Mouse (Mus musculus): ENCODE data around the gene Myo1e. TPM values are rescaled to one million over a fixed set of nuclear protein-coding genes. Genes with fewer than 3 reads are reported as not detected.

Gene Myo1e
- polyA plus RNA-seq, 2 experiments = 1.1 to 1.8 TPM

DNA sequence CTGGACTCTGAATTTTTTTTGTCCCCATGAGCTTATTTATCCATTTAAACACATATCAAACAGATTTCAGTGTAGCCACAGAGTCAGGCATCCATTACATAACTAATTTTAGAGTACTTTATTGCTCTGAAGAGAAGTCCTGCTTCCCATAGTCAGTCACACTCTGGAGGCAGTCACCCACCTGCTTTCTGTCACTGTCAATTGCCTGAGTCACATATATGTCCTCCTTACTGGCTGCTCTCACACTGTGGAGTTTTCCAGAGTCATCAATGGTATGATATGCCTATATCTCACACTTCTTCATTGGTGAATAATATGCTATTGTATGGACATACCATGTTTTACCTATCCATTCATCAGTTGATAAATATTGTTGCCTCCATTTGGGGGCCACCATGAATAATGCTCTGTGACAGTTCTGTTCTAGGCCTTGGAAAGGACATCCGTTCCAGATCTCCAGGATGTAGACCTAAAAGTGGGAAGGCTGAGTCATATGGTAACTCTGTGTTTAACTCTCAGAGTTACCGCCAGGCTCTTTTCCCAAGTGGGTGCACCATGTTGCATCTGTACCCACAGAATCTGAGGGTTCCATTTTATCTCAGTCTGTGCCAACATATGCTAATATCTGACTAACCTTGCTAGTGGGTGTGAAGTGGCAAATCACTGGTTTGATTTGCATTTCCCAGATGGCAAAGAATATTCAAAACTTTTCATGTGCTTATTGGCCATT is 152.4 kb downstream of the Myo1e start:
- ATAC-seq (ENCODE audit: insufficient read depth) (no peak), DNase-seq (ENCODE audit: low read depth in 3 of 3, low spot score in 3 of 3) (no peak)
- H3K4me3 ChIP-seq (ENCODE audit: insufficient read depth in 1 of 2, low read depth in 2 of 2, low read length in 2 of 2) = no peak overlapping the region
- no peaks in the 10 kb centered on the region for H3K36me3 ChIP-seq (replicated peaks; ENCODE audit: control insufficient read depth, insufficient read depth, low read depth)
- H3K27me3 ChIP-seq (ENCODE audit: control insufficient read depth, insufficient read depth, low read length) = no peaks in the 10 kb centered on the region
- no peaks in the 10 kb centered on the region for H3K9me3 ChIP-seq (ENCODE audit: control insufficient read depth, low read length)
- no peaks in the 10 kb centered on the region for H3K4me1 ChIP-seq (replicated peaks; ENCODE audit: control insufficient read depth in 2 of 2, insufficient read depth in 2 of 2, low read length in 1 of 2)
- WGBS (ENCODE audit: insufficient replicate concordance) = 74% methylated on average over 2 of the region's 2 CpGs
- no peak overlapping the region for H3K4me2 ChIP-seq (ENCODE audit: low read depth)
- H3K27ac ChIP-seq = no peak overlapping the region
- no peak overlapping the region for H3K9ac ChIP-seq (replicated peaks)
- no peak for TF ChIP-seq CTCF (IDR thresholded peaks at IDR 0.05; ENCODE audit: low read depth)
- TF ChIP-seq EP300 (IDR thresholded peaks at IDR 0.05; ENCODE audit: low read depth) = no peak

- Histone ChIP-seq H3K36me3 (replicated peaks; ENCODE audit: control insufficient read depth, insufficient read depth, low read depth) (no peaks in the 10 kb centered on the region), H3K4me3 (ENCODE audit: insufficient read depth in 1 of 2, low read depth in 2 of 2, low read length in 2 of 2) (no peak overlapping the region), H3K4me2 (ENCODE audit: low read depth) (no peak overlapping the region), H3K27me3 (ENCODE audit: control insufficient read depth, insufficient read depth, low read length) (no peaks in the 10 kb centered on the region), H3K9ac (replicated peaks) (no peak overlapping the region), H3K9me3 (ENCODE audit: control insufficient read depth, low read length) (no peaks in the 10 kb centered on the region), H3K27ac (no peak overlapping the region), H3K4me1 (replicated peaks; ENCODE audit: control insufficient read depth in 2 of 2, insufficient read depth in 2 of 2, low read length in 1 of 2) (no peaks in the 10 kb centered on the region)
- DNase-seq (ENCODE audit: low read depth in 3 of 3, low spot score in 3 of 3) (no peak), ATAC-seq (ENCODE audit: insufficient read depth) (no peak)
- 63% methylated on average over 8 of the region's 8 CpGs for WGBS (ENCODE audit: insufficient replicate concordance)
- no peak for TF ChIP-seq CTCF (IDR thresholded peaks at IDR 0.05; ENCODE audit: low read depth)
- TF ChIP-seq EP300 (IDR thresholded peaks at IDR 0.05; ENCODE audit: low read depth) = no peak
Observed at GRCm38 (mm10) chr9:70364741-70365140, 157.6 kb downstream of the Myo1e start.

DNA sequence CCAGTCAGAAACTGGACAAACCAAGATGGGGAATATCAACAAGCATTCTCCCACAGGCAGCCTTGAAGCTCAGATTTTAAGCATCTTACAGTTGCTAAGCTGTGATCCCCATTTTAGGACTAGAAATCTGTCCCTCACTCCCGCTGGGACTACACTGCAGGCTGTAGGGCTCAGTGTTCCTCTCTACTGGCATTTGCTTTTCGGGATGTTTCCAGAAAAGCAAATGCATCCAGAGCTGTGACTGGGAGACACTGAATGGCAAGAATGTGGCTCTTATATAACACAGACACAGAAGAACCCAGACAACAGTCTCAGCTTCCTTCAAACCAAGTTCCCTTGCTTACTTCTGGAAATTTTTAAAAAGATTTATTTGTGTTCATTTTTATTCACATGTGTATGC is 158.8 kb downstream of the Myo1e start:
- H3K9ac ChIP-seq (replicated peaks) = no peak overlapping the region
- no peak overlapping the region for H3K4me3 ChIP-seq (ENCODE audit: insufficient read depth in 1 of 2, low read depth in 2 of 2, low read length in 2 of 2)
- H3K36me3 ChIP-seq (replicated peaks; ENCODE audit: control insufficient read depth, insufficient read depth, low read depth) = no peaks in the 10 kb centered on the region
- no peak overlapping the region for H3K27ac ChIP-seq
- no peak for TF ChIP-seq CTCF (IDR thresholded peaks at IDR 0.05; ENCODE audit: low read depth)
- no peak for TF ChIP-seq EP300 (IDR thresholded peaks at IDR 0.05; ENCODE audit: low read depth)
- no peaks in the 10 kb centered on the region for H3K9me3 ChIP-seq (ENCODE audit: control insufficient read depth, low read length)
- no peak overlapping the region for H3K4me2 ChIP-seq (ENCODE audit: low read depth)
- ATAC-seq (ENCODE audit: insufficient read depth) = no peak
- H3K27me3 ChIP-seq (ENCODE audit: control insufficient read depth, insufficient read depth, low read length) = no peaks in the 10 kb centered on the region
- no peak for DNase-seq (ENCODE audit: low read depth in 3 of 3, low spot score in 3 of 3)
- no peaks in the 10 kb centered on the region for H3K4me1 ChIP-seq (replicated peaks; ENCODE audit: control insufficient read depth in 2 of 2, insufficient read depth in 2 of 2, low read length in 1 of 2)
- 47% methylated on average over 2 of the region's 2 CpGs for WGBS (ENCODE audit: insufficient replicate concordance)

DNA sequence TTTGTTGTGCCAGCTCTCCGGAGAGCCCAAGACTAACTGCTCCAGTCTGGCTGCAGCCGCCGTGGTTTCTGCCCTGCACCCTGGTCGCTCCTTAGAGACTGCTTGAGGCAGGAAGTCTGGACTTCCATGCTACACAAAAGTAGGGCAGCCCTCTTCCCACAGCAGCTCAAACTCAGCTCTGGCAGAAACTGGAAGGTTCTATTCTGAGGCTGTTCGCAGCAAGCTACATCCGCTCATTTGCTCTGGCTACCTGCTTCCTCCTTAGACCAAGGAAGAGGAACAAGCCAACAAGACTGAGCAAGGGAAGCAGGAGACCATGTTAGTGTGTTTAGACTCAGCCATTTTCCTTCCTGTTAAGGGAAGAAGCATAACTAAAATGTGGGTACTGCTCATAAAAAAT is 159.7 kb downstream of the Myo1e start:
- no peaks in the 10 kb centered on the region for H3K36me3 ChIP-seq (replicated peaks; ENCODE audit: control insufficient read depth, insufficient read depth, low read depth)
- ATAC-seq (ENCODE audit: insufficient read depth) = no peak
- WGBS (ENCODE audit: insufficient replicate concordance) = 24% methylated on average over 6 of the region's 6 CpGs

GRCm38 (mm10) chr9:70371638-70372037 is 164.5 kb downstream of the Myo1e start:
- no peaks in the 10 kb centered on the region for H3K9me3 ChIP-seq (ENCODE audit: control insufficient read depth, low read length)
- no peak for DNase-seq (ENCODE audit: low read depth in 3 of 3, low spot score in 3 of 3)
- no peak overlapping the region for H3K4me2 ChIP-seq (ENCODE audit: low read depth)
- no peak for ATAC-seq (ENCODE audit: insufficient read depth)
- H3K4me3 ChIP-seq (ENCODE audit: insufficient read depth in 1 of 2, low read depth in 2 of 2, low read length in 2 of 2) = no peak overlapping the region
- H3K9ac ChIP-seq (replicated peaks) = no peak overlapping the region
- no peaks in the 10 kb centered on the region for H3K27me3 ChIP-seq (ENCODE audit: control insufficient read depth, insufficient read depth, low read length)
- no peaks in the 10 kb centered on the region for H3K36me3 ChIP-seq (replicated peaks; ENCODE audit: control insufficient read depth, insufficient read depth, low read depth)
- TF ChIP-seq EP300 (IDR thresholded peaks at IDR 0.05; ENCODE audit: low read depth) (no peak), CTCF (IDR thresholded peaks at IDR 0.05; ENCODE audit: low read depth) (no peak)
- 41% methylated on average over 5 of the region's 5 CpGs for WGBS (ENCODE audit: insufficient replicate concordance)
- no peak overlapping the region for H3K27ac ChIP-seq
- H3K4me1 ChIP-seq (replicated peaks; ENCODE audit: control insufficient read depth in 2 of 2, insufficient read depth in 2 of 2, low read length in 1 of 2) = no peaks in the 10 kb centered on the region

More for the DNA sequence above, 159.7 kb downstream of the Myo1e start:
- DNase-seq (ENCODE audit: low read depth in 3 of 3, low spot score in 3 of 3) = no peak
- H3K9me3 ChIP-seq (ENCODE audit: control insufficient read depth, low read length) = no peaks in the 10 kb centered on the region
- H3K4me1 ChIP-seq (replicated peaks; ENCODE audit: control insufficient read depth in 2 of 2, insufficient read depth in 2 of 2, low read length in 1 of 2) = no peaks in the 10 kb centered on the region
- H3K27ac ChIP-seq = no peak overlapping the region
- no peak overlapping the region for H3K4me3 ChIP-seq (ENCODE audit: insufficient read depth in 1 of 2, low read depth in 2 of 2, low read length in 2 of 2)
- H3K27me3 ChIP-seq (ENCODE audit: control insufficient read depth, insufficient read depth, low read length) = no peaks in the 10 kb centered on the region
- H3K4me2 ChIP-seq (ENCODE audit: low read depth) = no peak overlapping the region
- no peak for TF ChIP-seq EP300 (IDR thresholded peaks at IDR 0.05; ENCODE audit: low read depth)
- TF ChIP-seq CTCF (IDR thresholded peaks at IDR 0.05; ENCODE audit: low read depth) = no peak
- H3K9ac ChIP-seq (replicated peaks) = no peak overlapping the region
